In genomic region chr3:132085112-132085822, GRCm38 (mm10) we compare ENCODE assay signal across 8 mouse cellular contexts. TPM values are rescaled to one million over a fixed set of nuclear protein-coding genes. Genes with fewer than 3 reads are reported as not detected.
DNase-seq lines count a peak whose midpoint lies in the region; ATAC-seq and TF ChIP-seq lines count a peak whose summit lies in the region.

TSS of gene Dkk2 (plus strand) at chr3:132085292.

- ATAC-seq in heart, embryonic 12.5 days (ENCODE audit: insufficient number of reproducible peaks, low FRiP score), result peak; percentile 52; the same call in 1 of the 2 replicates
- ATAC-seq in limb, embryonic 11.5 days (ENCODE audit: insufficient number of reproducible peaks, low FRiP score, low TSS enrichment, low read depth), result peak; percentile 40
- no peak for ATAC-seq in activated CD4-positive, CD25-positive, alpha-beta regulatory T cell, adult 4 months

- peaks cover 17% of the 10 kb centered on the region for H3K27me3 ChIP-seq in heart, embryonic 12.5 days (replicated peaks)
- H3K27me3 ChIP-seq in limb, embryonic 11.5 days (ENCODE audit: control insufficient read depth, insufficient read depth, low read length), result no peaks in the 10 kb centered on the region

- H3K4me2 ChIP-seq in heart, embryonic 12.5 days, result peak within 1 kb of the TSS; percentile 94
- H3K4me2 ChIP-seq in limb, embryonic 11.5 days (ENCODE audit: low read depth, severe bottlenecking), result peak within 1 kb of the TSS; percentile 78

- no peak for DNase-seq in heart, adult 8-10 months (ENCODE audit: low spot score)
- peak; percentile 8 for DNase-seq in heart, postnatal 4 days
- peak; percentile 64 for DNase-seq in limb, embryonic 11.5 days (ENCODE audit: low spot score)
- peak; percentile 64 for DNase-seq in neural tube, embryonic 10.5 days (ENCODE audit: extremely low spot score, low spot score)
- no peak for DNase-seq in left cerebral cortex, adult 8-10 months (ENCODE audit: low spot score in 2 of 2)

- H3K4me3 ChIP-seq in heart, embryonic 12.5 days, result peak within 1 kb of the TSS; percentile 46
- peak within 1 kb of the TSS; percentile 10 for H3K4me3 ChIP-seq in cortical plate, adult 2 months (ENCODE audit: insufficient read depth, low read length)
- peak within 1 kb of the TSS; percentile 44 for H3K4me3 ChIP-seq in limb, embryonic 11.5 days (ENCODE audit: low read depth, low read length)

- H3K9ac ChIP-seq in heart, embryonic 12.5 days, result peak within 1 kb of the TSS; percentile 53
- H3K9ac ChIP-seq in limb, embryonic 11.5 days (ENCODE audit: low read length), result peak within 1 kb of the TSS; percentile 41

- no peaks in the 10 kb centered on the region for H3K9me3 ChIP-seq in heart, embryonic 12.5 days (replicated peaks)
- H3K9me3 ChIP-seq in limb, embryonic 11.5 days (ENCODE audit: control insufficient read depth, low read length), result no peaks in the 10 kb centered on the region

- H3K4me1 ChIP-seq in heart, embryonic 12.5 days (replicated peaks), result peaks cover 18% of the 10 kb centered on the region; the same call in 1 of the 2 replicates
- H3K4me1 ChIP-seq in cortical plate, adult 2 months (ENCODE audit: control insufficient read depth, insufficient read depth, low read length), result no peaks in the 10 kb centered on the region; the same call in 1 of the 2 replicates
- H3K4me1 ChIP-seq in limb, embryonic 11.5 days (ENCODE audit: control insufficient read depth, insufficient read depth, low read length), result no peaks in the 10 kb centered on the region; the same call in 1 of the 2 replicates

- WGBS in heart, embryonic 12.5 days, result under 1% methylated on average over 33 of the region's 33 CpGs
- under 1% methylated on average over 33 of the region's 33 CpGs for WGBS in limb, embryonic 11.5 days

- no peak within 1 kb of the TSS for H3K27ac ChIP-seq in heart, embryonic 12.5 days (ENCODE audit: poor library complexity, severe bottlenecking)
- H3K27ac ChIP-seq in cortical plate, adult 2 months (ENCODE audit: insufficient read depth, low read length), result no peak within 1 kb of the TSS
- 0 out of 2 replicates have a peak within 1 kb of the TSS, but pooled peaks have one; percentile 33 for H3K27ac ChIP-seq in limb, embryonic 11.5 days (replicated peaks; ENCODE audit: low read depth, low read length)

- H3K36me3 ChIP-seq in heart, embryonic 12.5 days, result no peaks in the 10 kb centered on the region
- H3K36me3 ChIP-seq in limb, embryonic 11.5 days (ENCODE audit: control insufficient read depth, insufficient read depth, low read length), result no peaks in the 10 kb centered on the region

- no peak for TF ChIP-seq CTCF in cortical plate, adult 2 months (IDR thresholded peaks at IDR 0.05; ENCODE audit: extremely low read depth, insufficient read depth, low read length)

- TF ChIP-seq POLR2A in cortical plate, adult 2 months (IDR thresholded peaks at IDR 0.05; ENCODE audit: extremely low read depth, insufficient read depth, low read length), result no peak

RNA-seq across cellular contexts. Expression of gene Dkk2, which starts in this region (rescaled TPM):
- 1.8 and 2.0 TPM in 2 replicates for polyA plus RNA-seq in heart, embryonic 12.5 days (2016; fragmentation: Nextera tagmentation; extraction: Ambion mirVana)
- under 1 TPM in 3 of 4 experiments, not detected in 1; 0.09 to 0.16 (median 0.14) TPM for total RNA-seq in heart, adult 8-10 months (2022)
- 0.35 and 0.36 TPM in 2 replicates for polyA plus RNA-seq in cortical plate, adult 2 months (2012; rRNA removed)
- under 1 TPM; 0.45 to 0.81 TPM for total RNA-seq in heart, postnatal 4 days (2021)
- polyA plus RNA-seq in limb, embryonic 11.5 days (2014; fragmentation: Nextera tagmentation; extraction: Ambion mirVana), result 12.8 and 14.7 TPM in 2 replicates
- polyA plus RNA-seq in activated CD4-positive, CD25-positive, alpha-beta regulatory T cell, adult 4 months (2017; shearing (Covaris generic)), result not detected
- 1 to 10 TPM in 1 of 4 experiments, under 1 TPM in 3; 0.84 to 1.4 (median 0.93) TPM for total RNA-seq in left cerebral cortex, adult 8-10 months (2022)

Comparison
In these comparisons a context has a peak if more than half of its experiments do, and no peak if none do; other contexts are left out.
1. Peak in DNase-seq in heart, postnatal 4 days; RNA of the gene not detected or under 1 TPM.
2. DNase-seq: peak in limb, embryonic 11.5 days (single experiment) and neural tube, embryonic 10.5 days (single experiment); none in heart, adult 8-10 months (single experiment) and left cerebral cortex, adult 8-10 months (0 of 2).
3. Peak in every context shown above with its lines, with median percentiles within 50 percentile points of each other: H3K4me3 ChIP-seq.